Mouse (Mus musculus): Measurements from ENCODE around the gene Use1. TPM values are rescaled to one million over a fixed set of nuclear protein-coding genes. Genes with fewer than 3 reads are reported as not detected.

Use1 gene
- polyA plus RNA-seq, 1 experiment from 2014 or later = 41.2 TPM

GRCm38 (mm10) chr8:71403107-71403885 lies 36.6 kb downstream of the Use1 start:
- H3K36me3 ChIP-seq (ENCODE audit: control insufficient read depth, insufficient read depth) = peaks cover 21% of the 10 kb centered on the region
- no peak overlapping the region for H3K9ac ChIP-seq (ENCODE audit: low read depth, low read length)
- H3K27ac ChIP-seq (ENCODE audit: low read length) = no peak overlapping the region
- H3K4me3 ChIP-seq (ENCODE audit: low read depth, low read length) = no peak overlapping the region
- ATAC-seq (ENCODE audit: low read depth) = no peak
- WGBS (ENCODE audit: insufficient replicate concordance) = 73% methylated on average over 6 of the region's 6 CpGs
- H3K9me3 ChIP-seq (replicated peaks; ENCODE audit: control insufficient read depth, low read length) = no peaks in the 10 kb centered on the region
- H3K4me1 ChIP-seq (ENCODE audit: control insufficient read depth, low read depth, low read length) = peaks cover 21% of the 10 kb centered on the region
- H3K27me3 ChIP-seq (ENCODE audit: control insufficient read depth, insufficient read depth, low read depth, low read length) = no peaks in the 10 kb centered on the region
- no peak overlapping the region for H3K4me2 ChIP-seq (ENCODE audit: low read depth, low read length)

GRCm38 (mm10) chr8:71404011-71404410 lies 37.4 kb downstream of the Use1 start:
- H3K9me3 ChIP-seq (replicated peaks; ENCODE audit: control insufficient read depth, low read length) = no peaks in the 10 kb centered on the region
- 63% methylated on average over 8 of the region's 8 CpGs for WGBS (ENCODE audit: insufficient replicate concordance)
- H3K27me3 ChIP-seq (ENCODE audit: control insufficient read depth, insufficient read depth, low read depth, low read length) = no peaks in the 10 kb centered on the region
- H3K9ac ChIP-seq (ENCODE audit: low read depth, low read length) = no peak overlapping the region
- H3K4me3 ChIP-seq (ENCODE audit: low read depth, low read length) = no peak overlapping the region
- no peak overlapping the region for H3K27ac ChIP-seq (ENCODE audit: low read length)
- peaks cover 24% of the 10 kb centered on the region for H3K36me3 ChIP-seq (ENCODE audit: control insufficient read depth, insufficient read depth)
- no peak overlapping the region for H3K4me2 ChIP-seq (ENCODE audit: low read depth, low read length)
- peaks cover 21% of the 10 kb centered on the region for H3K4me1 ChIP-seq (ENCODE audit: control insufficient read depth, low read depth, low read length)
- no peak for ATAC-seq (ENCODE audit: low read depth)

GRCm38 (mm10) chr8:71404951-71405351 lies 38.3 kb downstream of the Use1 start:
- Histone ChIP-seq H3K4me1 (ENCODE audit: control insufficient read depth, low read depth, low read length) (peaks cover 21% of the 10 kb centered on the region), H3K27ac (ENCODE audit: low read length) (no peak overlapping the region; the same call in 1 of the 2 replicates), H3K9me3 (replicated peaks; ENCODE audit: control insufficient read depth, low read length) (no peaks in the 10 kb centered on the region), H3K4me3 (ENCODE audit: low read depth, low read length) (peak overlapping the region; percentile 99), H3K27me3 (ENCODE audit: control insufficient read depth, insufficient read depth, low read depth, low read length) (no peaks in the 10 kb centered on the region), H3K36me3 (ENCODE audit: control insufficient read depth, insufficient read depth) (peaks cover 30% of the 10 kb centered on the region), H3K4me2 (ENCODE audit: low read depth, low read length) (peak overlapping the region; percentile 78), H3K9ac (ENCODE audit: low read depth, low read length) (peak overlapping the region; percentile 67)
- WGBS (ENCODE audit: insufficient replicate concordance) = 50% methylated on average over 9 of the region's 9 CpGs
- ATAC-seq (ENCODE audit: low read depth) = no peak

GRCm38 (mm10) chr8:71405401-71406098 lies 38.9 kb downstream of the Use1 start, which contains the start of gene Ankle1:
Gene Ankle1, plus strand, starts transcription at chr8:71406010.
- Histone ChIP-seq H3K36me3 (ENCODE audit: control insufficient read depth, insufficient read depth) (peaks cover 30% of the 10 kb centered on the region), H3K4me2 (ENCODE audit: low read depth, low read length) (peak within 1 kb of the TSS; percentile 78), H3K4me1 (ENCODE audit: control insufficient read depth, low read depth, low read length) (peaks cover 21% of the 10 kb centered on the region), H3K4me3 (ENCODE audit: low read depth, low read length) (peak within 1 kb of the TSS; percentile 99), H3K9me3 (replicated peaks; ENCODE audit: control insufficient read depth, low read length) (no peaks in the 10 kb centered on the region), H3K27me3 (ENCODE audit: control insufficient read depth, insufficient read depth, low read depth, low read length) (no peaks in the 10 kb centered on the region), H3K27ac (ENCODE audit: low read length) (peak within 1 kb of the TSS; percentile 74), H3K9ac (ENCODE audit: low read depth, low read length) (peak within 1 kb of the TSS; percentile 98)
- peak; percentile 91 for ATAC-seq (ENCODE audit: low read depth)
- 13% methylated on average over 33 of the region's 33 CpGs for WGBS (ENCODE audit: insufficient replicate concordance)

- peak overlapping the region; percentile 78 for H3K4me2 ChIP-seq (ENCODE audit: low read depth, low read length)
- no peaks in the 10 kb centered on the region for H3K27me3 ChIP-seq (ENCODE audit: control insufficient read depth, insufficient read depth, low read depth, low read length)
- H3K4me1 ChIP-seq (ENCODE audit: control insufficient read depth, low read depth, low read length) = peaks cover 21% of the 10 kb centered on the region
- H3K36me3 ChIP-seq (ENCODE audit: control insufficient read depth, insufficient read depth) = peaks cover 30% of the 10 kb centered on the region
- peak; percentile 74 for ATAC-seq (ENCODE audit: low read depth)
- peak overlapping the region; percentile 98 for H3K9ac ChIP-seq (ENCODE audit: low read depth, low read length)
- peak overlapping the region; percentile 74 for H3K27ac ChIP-seq (ENCODE audit: low read length)
- H3K4me3 ChIP-seq (ENCODE audit: low read depth, low read length) = peak overlapping the region; percentile 99
- no peaks in the 10 kb centered on the region for H3K9me3 ChIP-seq (replicated peaks; ENCODE audit: control insufficient read depth, low read length)
- under 1% methylated on average over 55 of the region's 55 CpGs for WGBS (ENCODE audit: insufficient replicate concordance)
These were observed 39.7 kb downstream of the Use1 start for GRCm38 (mm10) chr8:71406099-71407015.

GRCm38 (mm10) chr8:71407441-71407840 lies 40.8 kb downstream of the Use1 start:
- Histone ChIP-seq H3K9ac (ENCODE audit: low read depth, low read length) (peak overlapping the region; percentile 18; the same call in 1 of the 2 replicates), H3K4me3 (ENCODE audit: low read depth, low read length) (peak overlapping the region; percentile 99), H3K27ac (ENCODE audit: low read length) (no peak overlapping the region), H3K36me3 (ENCODE audit: control insufficient read depth, insufficient read depth) (peaks cover 30% of the 10 kb centered on the region), H3K9me3 (replicated peaks; ENCODE audit: control insufficient read depth, low read length) (no peaks in the 10 kb centered on the region), H3K4me1 (ENCODE audit: control insufficient read depth, low read depth, low read length) (peaks cover 23% of the 10 kb centered on the region), H3K27me3 (ENCODE audit: control insufficient read depth, insufficient read depth, low read depth, low read length) (no peaks in the 10 kb centered on the region), H3K4me2 (ENCODE audit: low read depth, low read length) (peak overlapping the region; percentile 78)
- WGBS (ENCODE audit: insufficient replicate concordance) = 87% methylated on average over 14 of the region's 14 CpGs
- ATAC-seq (ENCODE audit: low read depth) = no peak

GRCm38 (mm10) chr8:71408231-71408630 lies 41.6 kb downstream of the Use1 start:
- H3K4me2 ChIP-seq (ENCODE audit: low read depth, low read length) = no peak overlapping the region
- H3K27ac ChIP-seq (ENCODE audit: low read length) = no peak overlapping the region
- peaks cover 23% of the 10 kb centered on the region for H3K4me1 ChIP-seq (ENCODE audit: control insufficient read depth, low read depth, low read length)
- H3K9ac ChIP-seq (ENCODE audit: low read depth, low read length) = no peak overlapping the region
- H3K4me3 ChIP-seq (ENCODE audit: low read depth, low read length) = no peak overlapping the region
- no peaks in the 10 kb centered on the region for H3K27me3 ChIP-seq (ENCODE audit: control insufficient read depth, insufficient read depth, low read depth, low read length)
- ATAC-seq (ENCODE audit: low read depth) = no peak
- H3K36me3 ChIP-seq (ENCODE audit: control insufficient read depth, insufficient read depth) = peaks cover 30% of the 10 kb centered on the region
- H3K9me3 ChIP-seq (replicated peaks; ENCODE audit: control insufficient read depth, low read length) = no peaks in the 10 kb centered on the region
- 90% methylated on average over 4 of the region's 4 CpGs for WGBS (ENCODE audit: insufficient replicate concordance)

- no peak overlapping the region for H3K27ac ChIP-seq (ENCODE audit: low read length)
- whole genome bisulfite sequencing (ENCODE audit: insufficient replicate concordance) = 41% methylated on average over 11 of the region's 11 CpGs
- H3K9ac ChIP-seq (ENCODE audit: low read depth, low read length) = no peak overlapping the region
- peaks cover 30% of the 10 kb centered on the region for H3K36me3 ChIP-seq (ENCODE audit: control insufficient read depth, insufficient read depth)
- H3K4me2 ChIP-seq (ENCODE audit: low read depth, low read length) = no peak overlapping the region
- no peaks in the 10 kb centered on the region; the same call in 1 of the 2 replicates for H3K27me3 ChIP-seq (ENCODE audit: control insufficient read depth, insufficient read depth, low read depth, low read length)
- peaks cover 11% of the 10 kb centered on the region for H3K4me1 ChIP-seq (ENCODE audit: control insufficient read depth, low read depth, low read length)
- no peaks in the 10 kb centered on the region for H3K9me3 ChIP-seq (replicated peaks; ENCODE audit: control insufficient read depth, low read length)
- no peak for ATAC-seq (ENCODE audit: low read depth)
- H3K4me3 ChIP-seq (ENCODE audit: low read depth, low read length) = no peak overlapping the region
These were observed 45.1 kb downstream of the Use1 start for GRCm38 (mm10) chr8:71411535-71412273.

Measured in liver, embryonic 16.5 days (tissue).